Mouse (Mus musculus): ENCODE data around the gene Hist1h4k.

GRCm38 (mm10) chr13:21781639-21782038 lies 31.3 kb upstream of the Hist1h4k start:
- TF ChIP-seq CTCF (IDR thresholded peaks at IDR 0.05; ENCODE audit: low read depth): no peak
- TF ChIP-seq EP300 (optimal IDR thresholded peaks at IDR 0.05): no peak

Measured in stomach, postnatal 0 days (tissue).